Mouse (Mus musculus) neural tube, embryonic 13.5 days (tissue): ENCODE measurements around the gene Ninl. TPM values are rescaled to one million over a fixed set of nuclear protein-coding genes. Genes with fewer than 3 reads are reported as not detected.
"Not testable (repeated sequence)": the region's sequence is repeated elsewhere in the genome, so short reads cannot be mapped to it uniquely, and the experiment has no call there.

Source experiments
- ATAC-seq: fragments of 200-750 bp; cut with Nextera tagmentation; 2 replicates; pipeline ENCODE4 v1.8.0; 2017; ENCODE audit warnings: low read depth, mild to moderate bottlenecking, moderate TSS enrichment, moderate library complexity
- H3K27ac ChIP-seq: fragments of 300-500 bp; sonication (generic); replicated peaks from 2 replicates; pipeline ENCODE4 v1.5.1; 2015; ENCODE audit warnings: moderate library complexity, mild to moderate bottlenecking, inconsistent platforms
- H3K27me3 ChIP-seq: fragments of 300-500 bp; sonication (generic); 2 replicates; pipeline ENCODE4 v1.6.1; 2015; ENCODE audit warnings: mild to moderate bottlenecking, inconsistent platforms
- H3K36me3 ChIP-seq: fragments of 300-500 bp; sonication (generic); 2 replicates; pipeline ENCODE4 v1.6.1; 2015; ENCODE audit warnings: mild to moderate bottlenecking, inconsistent platforms
- H3K4me1 ChIP-seq: fragments of 300-500 bp; sonication (generic); replicated peaks from 2 replicates; pipeline ENCODE4 v1.6.1; 2015; ENCODE audit warnings: inconsistent platforms
- H3K4me2 ChIP-seq: fragments of 300-500 bp; sonication (generic); 2 replicates; pipeline ENCODE4 v1.6.1; 2015; ENCODE audit warnings: inconsistent platforms, mild to moderate bottlenecking, moderate library complexity
- H3K4me3 ChIP-seq: fragments of 300-500 bp; sonication (generic); 2 replicates; pipeline ENCODE4 v1.5.1; 2015; ENCODE audit warnings: mild to moderate bottlenecking, inconsistent platforms
- H3K9ac ChIP-seq: fragments of 300-500 bp; sonication (generic); 2 replicates; pipeline ENCODE4 v1.6.1; 2015; ENCODE audit warnings: moderate library complexity, mild to moderate bottlenecking, inconsistent platforms
- H3K9me3 ChIP-seq: fragments of 300-500 bp; sonication (generic); 2 replicates; pipeline ENCODE4 v1.6.1; 2016; ENCODE audit warnings: inconsistent platforms
- WGBS: fragments of 180-500 bp; shearing (Covaris S2); methylation state at CpG from one replicate; pipeline ENCODE4 v1.1.7; 2015; 5-methylcytosine and 5-hydroxymethylcytosine counted together
- polyA plus RNA-seq: library from polyadenylated mRNA; unstranded; fragments of >200 nt; fragmentation: Nextera tagmentation; extraction: Ambion mirVana; gene quantifications from 2 replicates; pipeline ENCODE4 v1.2.1, GENCODE M21; 2015

Ninl gene
- polyA plus RNA-seq, 1 experiment from 2014 or later = 5.3 TPM

DNA sequence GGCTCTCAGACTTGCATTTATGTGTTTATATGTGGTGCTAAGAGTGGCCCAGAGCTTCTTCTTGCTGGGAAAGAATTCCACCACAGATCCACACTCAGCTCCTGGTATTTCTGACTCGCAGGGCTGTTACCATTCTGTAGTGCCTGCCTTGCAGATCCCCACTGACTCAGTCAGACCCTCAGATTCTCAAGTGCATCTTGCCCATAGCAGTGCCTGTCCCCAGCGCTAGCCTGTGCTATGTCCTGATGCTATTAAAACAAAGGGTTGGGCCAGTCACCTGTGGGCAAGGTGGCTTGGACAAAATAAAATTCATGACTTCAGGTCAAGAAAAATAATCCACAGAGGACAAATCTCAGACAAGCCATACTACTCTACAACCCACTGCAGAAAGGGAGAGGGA is 70.0 kb downstream of the Ninl start:
- Histone ChIP-seq H3K4me1 (no peaks in the 10 kb centered on the region), H3K9ac (no peak overlapping the region), H3K4me2 (no peak overlapping the region), H3K36me3 (peaks cover 46% of the 10 kb centered on the region), H3K27ac (no peak overlapping the region), H3K9me3 (no peaks in the 10 kb centered on the region), H3K4me3 (no peak overlapping the region), H3K27me3 (no peaks in the 10 kb centered on the region)
- ATAC-seq = no peak
- 94% methylated on average over 2 of the region's 2 CpGs for WGBS

DNA sequence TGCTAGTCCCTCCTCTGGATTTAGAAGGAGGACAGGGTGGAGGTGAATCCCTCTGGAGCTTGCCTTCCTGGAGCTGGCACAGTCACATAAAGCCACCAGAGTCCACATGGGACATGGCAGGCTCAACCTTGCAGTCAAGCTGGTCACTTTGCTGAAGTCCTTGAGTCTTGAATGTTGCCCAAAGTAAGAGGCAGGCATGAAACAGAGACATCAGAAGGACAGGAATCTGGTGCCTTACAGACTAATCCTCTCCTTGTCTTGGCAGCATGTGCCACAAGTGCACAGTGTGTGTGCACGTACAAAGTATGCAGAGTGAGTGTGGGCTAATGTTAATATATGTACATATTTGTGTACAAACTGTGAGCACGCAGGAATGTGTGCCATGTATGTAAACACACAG is 71.7 kb downstream of the Ninl start:
- H3K4me1 ChIP-seq = no peaks in the 10 kb centered on the region
- H3K4me3 ChIP-seq = no peak overlapping the region
- H3K27ac ChIP-seq = no peak overlapping the region
- WGBS = 97% methylated on average over 2 of the region's 2 CpGs
- H3K9me3 ChIP-seq = no peaks in the 10 kb centered on the region
- no peak overlapping the region for H3K9ac ChIP-seq
- ATAC-seq = no peak
- no peaks in the 10 kb centered on the region for H3K27me3 ChIP-seq
- H3K4me2 ChIP-seq = no peak overlapping the region
- peaks cover 36% of the 10 kb centered on the region for H3K36me3 ChIP-seq

DNA sequence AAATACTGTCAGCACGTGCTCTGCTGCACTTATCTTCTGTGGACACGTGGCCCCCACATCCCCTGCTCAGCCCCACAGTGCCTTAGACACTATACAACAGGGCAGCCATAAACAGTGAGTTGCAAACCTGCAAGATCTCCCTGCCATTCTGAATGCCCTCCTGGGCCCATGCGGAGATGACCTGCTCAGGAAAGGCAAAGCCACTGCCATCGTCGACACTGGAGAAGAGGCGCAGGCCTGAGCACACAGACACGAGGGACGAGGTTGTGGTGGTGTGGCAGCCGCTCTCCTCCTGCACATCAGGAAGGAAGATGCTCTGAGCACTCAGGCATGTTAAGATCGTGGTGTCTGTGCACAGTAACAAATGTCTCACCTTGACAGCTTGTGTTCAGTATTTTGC is 73.2 kb downstream of the Ninl start:
- WGBS = 91% methylated on average over 10 of the region's 10 CpGs
- H3K4me3 ChIP-seq = no peak overlapping the region
- H3K4me2 ChIP-seq = no peak overlapping the region
- no peaks in the 10 kb centered on the region for H3K4me1 ChIP-seq
- no peaks in the 10 kb centered on the region for H3K9me3 ChIP-seq
- no peak for ATAC-seq
- H3K36me3 ChIP-seq = peaks cover 41% of the 10 kb centered on the region
- no peak overlapping the region for H3K27ac ChIP-seq
- no peaks in the 10 kb centered on the region for H3K27me3 ChIP-seq
- H3K9ac ChIP-seq = no peak overlapping the region

DNA sequence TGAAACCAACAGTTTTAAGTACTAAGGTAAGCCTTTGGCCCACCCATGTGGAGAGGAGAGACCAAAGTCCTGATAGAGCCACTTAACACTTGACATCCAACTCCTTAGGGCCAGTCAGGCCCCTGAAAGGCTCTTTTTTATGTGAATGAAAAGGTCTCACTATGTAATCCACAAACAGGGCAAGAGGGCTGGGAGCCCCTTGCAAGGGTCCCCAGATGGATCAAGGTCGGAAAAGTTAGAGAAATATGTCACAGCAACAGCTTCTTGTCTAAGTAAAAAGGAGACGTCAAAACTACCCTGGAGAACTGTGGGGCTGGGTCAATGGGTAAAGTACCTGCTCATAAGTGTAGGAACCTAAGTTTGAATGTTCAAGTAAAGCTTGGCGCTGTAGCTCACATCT is 74.5 kb downstream of the Ninl start:
- no peaks in the 10 kb centered on the region for H3K4me1 ChIP-seq
- no peaks in the 10 kb centered on the region for H3K9me3 ChIP-seq
- no peaks in the 10 kb centered on the region for H3K27me3 ChIP-seq
- no peak for ATAC-seq
- peaks cover 37% of the 10 kb centered on the region for H3K36me3 ChIP-seq
- 85% methylated on average over 3 of the region's 3 CpGs for WGBS
- no peak overlapping the region for H3K9ac ChIP-seq
- no peak overlapping the region for H3K4me2 ChIP-seq
- H3K27ac ChIP-seq = no peak overlapping the region
- H3K4me3 ChIP-seq = no peak overlapping the region

DNA sequence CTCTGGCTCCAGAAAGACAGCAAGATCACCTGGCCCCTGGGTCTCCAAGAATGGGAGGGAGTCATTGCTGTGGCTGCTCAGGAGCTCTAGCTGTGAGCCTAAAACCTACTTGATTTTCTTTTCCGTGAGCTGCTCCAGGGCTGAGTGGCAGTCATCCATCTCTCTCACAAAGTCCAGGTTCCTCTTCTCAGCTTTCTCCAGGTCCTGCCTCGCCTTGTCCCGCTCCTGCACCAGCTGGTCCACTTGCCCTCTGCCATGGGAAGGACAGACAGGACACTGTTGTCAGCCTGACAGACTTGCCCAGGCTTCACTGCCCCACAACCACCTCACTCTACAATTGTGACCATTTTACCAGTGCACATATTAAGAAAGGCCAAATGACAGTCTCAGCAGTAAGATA is 75.9 kb downstream of the Ninl start:
- ATAC-seq = no peak
- no peaks in the 10 kb centered on the region for H3K4me1 ChIP-seq
- H3K9me3 ChIP-seq = no peaks in the 10 kb centered on the region
- H3K4me3 ChIP-seq = no peak overlapping the region
- no peak overlapping the region for H3K9ac ChIP-seq
- no peak overlapping the region for H3K27ac ChIP-seq
- no peak overlapping the region for H3K4me2 ChIP-seq
- WGBS = 96% methylated on average over 3 of the region's 3 CpGs
- peaks cover 39% of the 10 kb centered on the region for H3K36me3 ChIP-seq
- H3K27me3 ChIP-seq = no peaks in the 10 kb centered on the region

DNA sequence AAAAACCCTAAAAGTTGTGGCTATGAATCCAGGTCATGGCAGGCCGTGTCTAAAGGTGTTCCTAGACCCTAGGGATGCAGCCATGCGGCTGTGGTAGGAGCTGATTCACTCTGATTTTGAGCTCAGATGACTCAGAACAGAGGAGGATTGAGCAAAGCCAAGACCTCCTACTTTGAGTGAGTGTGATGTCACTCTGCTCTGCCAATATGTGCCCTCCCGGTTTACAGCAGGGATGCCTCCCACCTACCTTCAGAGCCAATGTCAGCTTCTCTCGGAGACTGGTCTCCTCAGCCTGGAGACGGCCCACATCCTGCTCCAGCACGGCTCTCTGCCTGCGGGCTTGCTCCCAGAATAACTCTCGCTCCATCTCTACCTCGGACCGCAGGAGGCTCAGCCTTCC is 79.7 kb downstream of the Ninl start:
- Histone ChIP-seq H3K27ac (no peak overlapping the region), H3K4me2 (no peak overlapping the region), H3K4me3 (no peak overlapping the region), H3K27me3 (no peaks in the 10 kb centered on the region), H3K4me1 (no peaks in the 10 kb centered on the region), H3K9me3 (no peaks in the 10 kb centered on the region), H3K9ac (no peak overlapping the region), H3K36me3 (peaks cover 60% of the 10 kb centered on the region)
- ATAC-seq = no peak
- WGBS = 91% methylated on average over 10 of the region's 10 CpGs

DNA sequence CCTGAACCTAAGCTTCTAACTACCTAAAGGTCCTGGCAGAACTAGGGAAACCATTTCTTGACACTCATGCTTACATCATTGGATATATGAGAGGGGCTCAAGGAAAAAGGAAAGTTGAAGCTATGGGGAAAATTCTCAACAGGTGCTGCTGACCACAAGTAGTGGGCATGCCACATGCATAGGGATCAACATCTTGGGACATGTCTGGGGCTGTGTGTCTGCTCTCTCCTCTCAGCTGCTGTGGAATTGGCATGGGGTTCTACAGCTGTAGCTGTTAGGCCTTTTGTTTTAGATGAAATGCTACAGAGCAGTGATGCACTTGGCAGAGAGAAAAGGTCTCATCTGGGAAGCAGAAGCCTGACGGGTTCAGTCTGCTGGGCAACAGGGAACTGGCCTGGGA is 83.3 kb downstream of the Ninl start:
- Histone ChIP-seq H3K27me3 (no peaks in the 10 kb centered on the region), H3K4me1 (no peaks in the 10 kb centered on the region), H3K4me2 (no peak overlapping the region), H3K27ac (no peak overlapping the region), H3K9ac (no peak overlapping the region), H3K4me3 (no peak overlapping the region), H3K36me3 (peaks cover 75% of the 10 kb centered on the region), H3K9me3 (no peaks in the 10 kb centered on the region)
- no peak for ATAC-seq
- WGBS = 62% methylated on average over 1 of the region's 1 CpGs

DNA sequence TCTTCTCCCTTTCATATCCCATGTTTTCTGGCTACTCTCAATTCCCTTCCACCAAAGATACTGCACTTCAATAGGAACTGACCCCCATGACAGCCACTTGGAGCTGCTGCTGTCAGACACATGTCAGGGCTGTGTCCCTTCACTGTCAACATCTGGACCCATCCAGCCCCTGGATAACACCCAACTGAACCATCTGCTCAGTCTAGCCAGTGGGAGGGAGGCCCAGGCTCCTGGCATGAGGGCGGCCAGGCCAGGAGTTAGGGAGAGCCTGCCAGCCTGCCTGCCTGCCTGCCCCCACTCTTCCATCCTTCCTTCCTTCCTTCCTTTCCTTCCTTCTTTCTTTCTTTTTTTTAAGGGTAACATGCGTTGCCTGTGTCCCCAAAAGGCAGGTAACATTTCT is 88.0 kb downstream of the Ninl start:
- no peak for ATAC-seq
- Histone ChIP-seq H3K36me3 (peaks cover 62% of the 10 kb centered on the region), H3K9ac (no peak overlapping the region), H3K4me3 (no peak overlapping the region), H3K27ac (no peak overlapping the region), H3K27me3 (no peaks in the 10 kb centered on the region), H3K9me3 (no peaks in the 10 kb centered on the region), H3K4me2 (no peak overlapping the region), H3K4me1 (no peaks in the 10 kb centered on the region)
- 94% methylated on average over 2 of the region's 2 CpGs for WGBS

DNA sequence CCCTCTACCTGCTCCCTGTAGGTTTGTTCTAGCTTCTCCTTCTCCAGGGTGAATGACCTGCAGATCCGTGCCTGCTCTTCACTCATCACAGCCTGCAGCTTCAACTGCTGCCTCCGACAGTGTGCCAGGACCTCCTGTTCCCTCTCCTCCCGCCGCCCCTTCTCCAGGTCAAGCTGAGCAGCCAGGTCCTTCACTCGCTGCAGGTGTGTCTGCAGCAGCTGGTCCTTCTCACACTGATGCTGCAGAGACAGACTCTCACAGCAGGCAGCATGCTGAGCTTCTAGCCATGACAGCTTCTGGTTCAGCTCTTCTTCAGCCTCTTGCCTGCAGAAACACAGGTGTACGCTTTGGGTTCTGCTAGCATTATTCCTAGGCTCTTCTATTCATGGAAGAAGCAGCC is 89.1 kb downstream of the Ninl start:
- WGBS = 90% methylated on average over 6 of the region's 6 CpGs
- Histone ChIP-seq H3K9me3 (no peaks in the 10 kb centered on the region), H3K36me3 (peaks cover 52% of the 10 kb centered on the region)

DNA sequence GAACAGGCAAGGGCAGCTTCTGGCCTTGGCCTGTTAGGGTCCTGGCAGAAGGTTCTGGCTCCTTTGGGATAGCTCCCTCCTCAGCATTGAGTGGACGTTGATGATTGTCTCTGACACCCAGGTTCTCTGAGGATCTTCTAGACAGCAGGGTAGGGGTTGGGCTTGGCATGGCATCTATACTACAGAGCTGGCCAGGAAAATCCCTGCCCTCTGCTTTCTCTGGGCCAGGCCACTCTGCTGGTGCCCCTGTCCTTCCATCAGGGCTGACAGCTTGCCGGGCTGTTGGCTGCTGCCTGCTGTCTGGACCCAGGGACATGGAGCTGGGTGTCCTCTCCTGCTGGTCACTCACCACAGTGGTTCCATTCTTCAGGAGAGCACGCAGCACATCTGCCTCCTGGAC is 89.5 kb downstream of the Ninl start:
- Histone ChIP-seq H3K27ac (no peak overlapping the region), H3K4me2 (no peak overlapping the region), H3K9ac (no peak overlapping the region), H3K27me3 (no peaks in the 10 kb centered on the region), H3K4me3 (no peak overlapping the region), H3K4me1 (no peaks in the 10 kb centered on the region), H3K9me3 (no peaks in the 10 kb centered on the region), H3K36me3 (peaks cover 48% of the 10 kb centered on the region)
- no peak for ATAC-seq
- WGBS = 96% methylated on average over 3 of the region's 3 CpGs

More for the DNA sequence above, 89.1 kb downstream of the Ninl start:
- Histone ChIP-seq H3K4me1 (no peaks in the 10 kb centered on the region), H3K4me3 (no peak overlapping the region), H3K9ac (no peak overlapping the region), H3K27me3 (no peaks in the 10 kb centered on the region), H3K27ac (no peak overlapping the region), H3K4me2 (no peak overlapping the region)
- ATAC-seq = no peak

DNA sequence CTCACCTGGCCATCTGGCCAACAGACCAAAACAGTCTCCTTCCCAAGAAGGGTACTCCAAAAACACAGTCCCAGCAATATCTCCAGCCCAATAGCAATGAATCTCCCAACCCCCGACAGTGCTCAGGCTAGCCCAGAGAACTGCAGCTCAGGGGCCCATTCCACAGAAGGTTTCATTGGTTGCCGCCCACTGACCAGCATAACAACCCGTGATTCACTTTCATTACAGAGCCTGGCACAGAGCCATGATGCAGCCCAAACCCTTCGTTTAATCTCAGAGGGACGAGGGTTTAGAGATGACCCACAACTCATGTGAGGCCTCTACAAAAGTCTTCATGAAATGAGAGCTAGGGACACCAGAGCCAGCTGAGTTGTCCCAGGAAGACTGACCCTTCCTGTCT is 90.4 kb downstream of the Ninl start:
- H3K36me3 ChIP-seq = peaks cover 46% of the 10 kb centered on the region
- no peak overlapping the region for H3K4me2 ChIP-seq
- H3K9ac ChIP-seq = no peak overlapping the region
- H3K4me1 ChIP-seq = no peaks in the 10 kb centered on the region
- no peak for ATAC-seq
- no peaks in the 10 kb centered on the region for H3K9me3 ChIP-seq
- H3K27ac ChIP-seq = no peak overlapping the region
- no peak overlapping the region for H3K4me3 ChIP-seq
- H3K27me3 ChIP-seq = no peaks in the 10 kb centered on the region
- WGBS = 93% methylated on average over 5 of the region's 5 CpGs

DNA sequence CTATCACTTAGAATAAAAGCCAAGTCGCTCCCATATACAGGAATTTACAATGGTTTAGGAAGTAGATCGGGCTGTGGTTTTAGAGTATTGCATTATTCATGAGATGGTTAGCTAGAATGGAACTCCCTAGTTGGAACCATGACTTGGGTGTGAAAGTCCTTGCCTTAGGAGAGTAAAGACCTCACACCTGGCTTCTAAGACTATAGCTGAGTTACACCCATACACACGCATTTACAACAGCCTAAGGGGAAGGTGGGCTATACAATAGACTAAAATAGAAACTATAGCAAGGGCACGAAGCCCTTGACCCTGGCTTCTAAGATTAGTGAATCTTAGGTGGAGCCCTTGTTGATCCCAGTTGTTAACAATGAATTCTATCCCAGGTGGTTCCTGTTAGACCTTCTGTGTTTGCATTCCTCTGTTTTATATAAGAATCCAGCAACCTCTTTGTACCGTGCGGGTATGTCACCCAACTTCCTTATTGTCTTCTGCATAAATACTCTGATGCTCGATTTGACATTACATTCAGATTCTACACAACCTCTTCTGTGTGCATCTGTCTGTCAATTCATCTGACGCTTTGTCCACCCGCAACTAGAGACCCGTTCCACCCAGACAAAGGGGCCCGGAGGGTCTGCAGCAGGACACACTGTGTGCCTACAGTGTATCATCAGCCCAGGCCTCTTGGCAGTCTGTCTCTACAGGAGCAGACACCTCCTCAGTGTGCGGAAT is 91.1 kb downstream of the Ninl start:
- peaks cover 41% of the 10 kb centered on the region for H3K36me3 ChIP-seq
- not testable (repeated sequence) for H3K4me2 ChIP-seq, ATAC-seq, H3K27ac ChIP-seq, H3K27me3 ChIP-seq, H3K9me3 ChIP-seq, H3K4me3 ChIP-seq, H3K4me1 ChIP-seq, H3K9ac ChIP-seq
- WGBS = 94% methylated on average over 12 of the region's 12 CpGs

DNA sequence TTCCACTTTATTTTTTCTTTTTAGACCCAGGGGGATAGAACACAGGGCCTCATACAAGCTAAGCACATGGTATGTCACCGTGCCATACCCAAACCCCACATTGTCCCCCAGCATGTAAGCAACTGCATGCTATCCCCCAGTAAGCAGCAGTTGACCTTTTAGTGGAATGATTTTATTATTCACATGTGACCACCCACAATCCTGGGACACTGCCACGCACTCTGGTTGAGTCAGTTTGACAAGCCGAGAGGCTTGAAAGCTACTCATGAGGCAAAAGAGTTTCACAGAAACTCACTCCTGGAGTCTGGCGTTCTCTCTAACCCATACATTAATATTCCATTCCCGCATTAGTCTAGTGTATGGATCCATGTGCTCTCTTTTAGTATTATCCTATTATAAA is 91.8 kb downstream of the Ninl start:
- not testable (repeated sequence) for H3K4me3 ChIP-seq, H3K9ac ChIP-seq, H3K27ac ChIP-seq, H3K4me2 ChIP-seq, H3K4me1 ChIP-seq, ATAC-seq, H3K9me3 ChIP-seq, H3K27me3 ChIP-seq
- peaks cover 38% of the 10 kb centered on the region for H3K36me3 ChIP-seq
- WGBS = 92% methylated on average over 5 of the region's 5 CpGs
